Mouse (Mus musculus): ENCODE results near the gene Arhgap35.

GRCm38 (mm10) chr7:16466565-16466964 lies 148.2 kb downstream of the Arhgap35 start:
- TF ChIP-seq CTCF (conservative IDR thresholded peaks at IDR 0.05; ENCODE audit: low read length) (peak; percentile 71), NANOG (IDR thresholded peaks at IDR 0.05; ENCODE audit: borderline replicate concordance, low read length) (no peak)

Data from E14TG2a.4 (cell line).